Mouse (Mus musculus): ENCODE measurements around the gene Krtap19-9b. TPM values are rescaled to one million over a fixed set of nuclear protein-coding genes. Genes with fewer than 3 reads are reported as not detected.

The Krtap19-9b gene
- total RNA-seq (2014; rRNA removed) (not detected in 2 replicates), polyA plus RNA-seq (2015; fragmentation: Nextera tagmentation; extraction: Ambion mirVana) (not detected in 2 replicates)

DNA sequence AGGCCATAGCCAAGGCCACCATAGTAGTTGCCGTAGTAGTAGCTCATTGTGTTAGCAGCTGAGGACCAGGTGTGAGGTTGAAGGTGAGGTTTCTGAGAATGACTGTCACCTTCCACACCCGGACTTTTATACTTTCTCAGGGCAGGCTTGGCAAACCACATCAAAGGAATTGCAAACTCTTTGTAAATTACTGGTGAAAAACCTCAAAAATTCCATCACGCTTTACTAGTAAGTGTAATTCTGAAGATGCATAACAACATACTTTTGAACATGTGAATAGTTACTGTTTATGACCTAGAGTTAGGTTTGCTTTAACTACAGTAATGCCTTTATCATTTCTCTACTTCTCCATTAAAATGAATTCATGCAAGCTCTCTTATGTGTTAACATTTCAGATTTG is at the start of gene Krtap19-9b:
TSS of gene Krtap19-9b (minus strand) at position 101 of the 400 bp plus-strand sequence.
- no peak within 1 kb of the TSS for H3K4me3 ChIP-seq (ENCODE audit: low read depth, low read length)
- no peaks in the 10 kb centered on the region for H3K27me3 ChIP-seq (ENCODE audit: insufficient read depth, low read length)
- no peaks in the 10 kb centered on the region for H3K4me1 ChIP-seq (ENCODE audit: insufficient read depth)
- no peak for DNase-seq
- 91% methylated on average over 3 of the region's 3 CpGs for WGBS
- H3K9ac ChIP-seq, result no peak within 1 kb of the TSS
- ATAC-seq, result no peak
- H3K27ac ChIP-seq (ENCODE audit: low read depth, low read length), result no peak within 1 kb of the TSS
- no peaks in the 10 kb centered on the region for H3K36me3 ChIP-seq (ENCODE audit: insufficient read depth)
- H3K9me3 ChIP-seq (ENCODE audit: low read length), result no peaks in the 10 kb centered on the region
- H3K4me2 ChIP-seq (ENCODE audit: low read depth), result no peak within 1 kb of the TSS
- TF ChIP-seq CTCF (IDR thresholded peaks at IDR 0.05; ENCODE audit: low read depth), result no peak

DNA sequence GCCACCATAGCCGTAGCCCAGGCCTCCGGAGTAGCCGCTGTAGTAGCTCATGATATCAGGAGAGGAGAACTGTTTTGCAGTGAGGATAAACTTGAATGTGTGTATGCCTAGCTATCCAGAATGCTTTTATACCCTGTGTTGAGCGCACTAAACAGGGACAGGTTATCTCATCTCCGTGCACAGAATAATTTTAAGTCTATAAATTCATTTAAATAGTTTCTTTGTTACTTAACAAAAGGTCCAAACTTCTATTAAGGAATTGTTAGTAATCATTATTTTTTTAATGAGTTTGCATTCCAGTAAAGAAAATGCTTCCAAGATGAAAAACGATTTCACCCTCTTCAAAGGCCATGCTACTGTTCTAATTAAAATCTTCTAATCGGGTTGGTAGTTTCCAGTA is 30.7 kb upstream of the Krtap19-9b start, which contains the start of gene Krtap16-3:
TSS of gene Krtap16-3 (minus strand) at position 101 of the 400 bp plus-strand sequence.
- no peak within 1 kb of the TSS for H3K27ac ChIP-seq (ENCODE audit: low read depth, low read length)
- no peaks in the 10 kb centered on the region for H3K9me3 ChIP-seq (ENCODE audit: low read length)
- no peak for ATAC-seq
- no peak for DNase-seq
- no peak within 1 kb of the TSS for H3K9ac ChIP-seq
- no peak for TF ChIP-seq CTCF (IDR thresholded peaks at IDR 0.05; ENCODE audit: low read depth)
- 48% methylated on average over 7 of the region's 7 CpGs for WGBS
- H3K4me2 ChIP-seq (ENCODE audit: low read depth), result no peak within 1 kb of the TSS
- H3K27me3 ChIP-seq (ENCODE audit: insufficient read depth, low read length), result no peaks in the 10 kb centered on the region
- H3K4me3 ChIP-seq (ENCODE audit: low read depth, low read length), result no peak within 1 kb of the TSS
- no peaks in the 10 kb centered on the region for H3K36me3 ChIP-seq (ENCODE audit: insufficient read depth)
- H3K4me1 ChIP-seq (ENCODE audit: insufficient read depth), result no peaks in the 10 kb centered on the region

DNA sequence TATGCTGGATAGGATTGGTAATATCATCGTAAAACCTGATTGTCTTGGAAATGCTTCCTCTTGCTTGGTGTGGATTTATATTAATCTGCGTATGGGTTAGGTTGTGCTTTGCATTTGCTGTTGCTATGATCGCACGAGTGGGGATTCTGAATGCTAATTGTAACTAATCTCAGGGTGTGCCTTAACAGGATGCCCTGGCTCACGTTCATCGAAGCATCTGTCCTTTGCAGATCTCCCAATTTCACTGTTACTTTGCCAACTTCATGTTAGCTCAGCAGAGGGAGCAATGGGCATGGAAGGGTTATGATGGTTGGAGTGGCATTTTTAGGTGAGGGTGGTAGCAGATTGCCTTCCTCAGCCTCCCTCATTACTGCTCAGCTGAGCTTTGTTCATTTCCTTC is 9.0 kb upstream of the Krtap19-9b start:
- TF ChIP-seq CTCF (IDR thresholded peaks at IDR 0.05; ENCODE audit: low read depth), result no peak
- WGBS, result 47% methylated on average over 6 of the region's 6 CpGs
- H3K9me3 ChIP-seq (ENCODE audit: low read length), result no peaks in the 10 kb centered on the region
- H3K4me2 ChIP-seq (ENCODE audit: low read depth), result no peak overlapping the region
- H3K9ac ChIP-seq, result no peak overlapping the region
- H3K36me3 ChIP-seq (ENCODE audit: insufficient read depth), result no peaks in the 10 kb centered on the region
- H3K4me1 ChIP-seq (ENCODE audit: insufficient read depth), result 0 out of 2 replicates have a peak, but pooled peaks cover 5% of the 10 kb centered on the region
- H3K27me3 ChIP-seq (ENCODE audit: insufficient read depth, low read length), result no peaks in the 10 kb centered on the region
- DNase-seq (peak; percentile 27), ATAC-seq (no peak; the same call in 1 of the 2 replicates)
- no peak overlapping the region for H3K27ac ChIP-seq (ENCODE audit: low read depth, low read length)
- no peak overlapping the region for H3K4me3 ChIP-seq (ENCODE audit: low read depth, low read length)

DNA sequence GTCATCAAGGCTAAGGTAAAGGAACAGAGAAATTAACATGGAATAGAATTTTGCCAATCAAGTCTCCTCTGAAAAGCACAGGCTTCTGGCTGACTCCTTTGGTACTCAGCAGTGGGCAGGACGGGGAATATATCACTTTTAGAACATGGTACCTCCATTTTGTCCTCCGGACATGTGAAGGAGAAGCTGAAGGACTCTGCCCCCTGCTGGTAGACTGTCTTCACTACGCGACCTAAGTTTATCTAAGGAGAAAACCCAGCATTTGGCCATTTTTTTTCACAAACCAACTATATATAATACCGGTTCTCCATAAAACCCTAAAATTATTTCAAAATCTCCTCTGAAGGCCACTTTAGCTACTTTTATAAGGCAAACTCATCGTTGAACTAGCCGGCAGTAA is 6.2 kb upstream of the Krtap19-9b start:
- ATAC-seq (no peak), DNase-seq (peak; percentile 4)
- Histone ChIP-seq H3K9ac (no peak overlapping the region), H3K27ac (ENCODE audit: low read depth, low read length) (no peak overlapping the region), H3K27me3 (ENCODE audit: insufficient read depth, low read length) (no peaks in the 10 kb centered on the region), H3K36me3 (ENCODE audit: insufficient read depth) (no peaks in the 10 kb centered on the region), H3K4me2 (ENCODE audit: low read depth) (no peak overlapping the region), H3K4me1 (ENCODE audit: insufficient read depth) (0 out of 2 replicates have a peak, but pooled peaks cover 5% of the 10 kb centered on the region), H3K9me3 (ENCODE audit: low read length) (no peaks in the 10 kb centered on the region), H3K4me3 (ENCODE audit: low read depth, low read length) (no peak overlapping the region)
- 73% methylated on average over 7 of the region's 7 CpGs for WGBS
- peak; percentile 37 for TF ChIP-seq CTCF (IDR thresholded peaks at IDR 0.05; ENCODE audit: low read depth)

DNA sequence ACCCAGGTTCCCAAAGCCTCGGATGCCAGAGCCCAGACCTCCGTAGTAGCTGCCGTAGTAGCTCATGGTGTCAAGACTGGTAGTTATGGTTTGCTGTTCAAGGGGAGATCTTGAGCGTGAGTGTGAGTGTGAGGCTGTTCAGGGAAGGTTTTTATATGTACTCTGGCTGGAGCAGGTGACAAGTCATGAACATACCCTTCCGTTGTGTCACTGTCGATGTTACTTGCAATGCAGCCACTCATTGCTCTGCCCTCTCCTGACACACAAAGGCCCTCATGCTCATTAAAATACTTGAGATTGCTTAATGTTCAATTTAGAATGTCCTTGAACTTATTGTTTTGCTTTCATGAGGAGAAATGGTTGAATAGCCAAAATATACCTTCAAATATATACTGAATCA is 35.7 kb downstream of the Krtap19-9b start, which contains the start of gene Krtap19-5:
TSS of gene Krtap19-5 (minus strand) at position 101 of the 400 bp plus-strand sequence.
- Histone ChIP-seq H3K27me3 (ENCODE audit: insufficient read depth, low read length) (no peaks in the 10 kb centered on the region), H3K4me3 (ENCODE audit: low read depth, low read length) (no peak within 1 kb of the TSS), H3K4me2 (ENCODE audit: low read depth) (no peak within 1 kb of the TSS), H3K27ac (ENCODE audit: low read depth, low read length) (no peak within 1 kb of the TSS), H3K9ac (no peak within 1 kb of the TSS), H3K9me3 (ENCODE audit: low read length) (no peaks in the 10 kb centered on the region), H3K36me3 (ENCODE audit: insufficient read depth) (no peaks in the 10 kb centered on the region), H3K4me1 (ENCODE audit: insufficient read depth) (no peaks in the 10 kb centered on the region)
- DNase-seq, result no peak
- ATAC-seq, result no peak
- TF ChIP-seq CTCF (IDR thresholded peaks at IDR 0.05; ENCODE audit: low read depth), result no peak
- 92% methylated on average over 6 of the region's 6 CpGs for WGBS

DNA sequence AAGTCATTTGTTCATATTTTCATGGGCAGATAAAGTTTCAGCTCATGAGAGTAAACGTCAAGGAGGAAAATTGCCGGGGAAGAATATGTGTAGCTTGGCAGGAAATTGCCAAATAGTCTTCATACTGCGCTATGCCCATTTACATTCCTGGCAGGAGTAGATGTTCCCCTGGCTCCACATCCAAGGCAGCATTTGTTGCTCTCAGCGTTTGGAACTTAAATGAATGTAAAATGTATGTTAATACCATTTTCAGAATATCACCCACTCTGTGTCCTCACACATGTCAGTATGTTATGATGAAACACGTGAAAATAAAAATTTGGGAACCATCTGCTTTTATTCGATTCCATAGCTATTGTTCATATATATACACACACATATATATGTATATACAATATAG is 45.2 kb downstream of the Krtap19-9b start:
- ATAC-seq (peak; percentile 69), DNase-seq (peak; percentile 81)
- TF ChIP-seq CTCF (IDR thresholded peaks at IDR 0.05; ENCODE audit: low read depth), result no peak
- Histone ChIP-seq H3K27me3 (ENCODE audit: insufficient read depth, low read length) (no peaks in the 10 kb centered on the region), H3K9ac (no peak overlapping the region), H3K27ac (ENCODE audit: low read depth, low read length) (no peak overlapping the region), H3K4me1 (ENCODE audit: insufficient read depth) (no peaks in the 10 kb centered on the region), H3K4me2 (ENCODE audit: low read depth) (no peak overlapping the region), H3K9me3 (ENCODE audit: low read length) (no peaks in the 10 kb centered on the region), H3K36me3 (ENCODE audit: insufficient read depth) (no peaks in the 10 kb centered on the region), H3K4me3 (ENCODE audit: low read depth, low read length) (no peak overlapping the region)
- 65% methylated on average over 6 of the region's 6 CpGs for WGBS

DNA sequence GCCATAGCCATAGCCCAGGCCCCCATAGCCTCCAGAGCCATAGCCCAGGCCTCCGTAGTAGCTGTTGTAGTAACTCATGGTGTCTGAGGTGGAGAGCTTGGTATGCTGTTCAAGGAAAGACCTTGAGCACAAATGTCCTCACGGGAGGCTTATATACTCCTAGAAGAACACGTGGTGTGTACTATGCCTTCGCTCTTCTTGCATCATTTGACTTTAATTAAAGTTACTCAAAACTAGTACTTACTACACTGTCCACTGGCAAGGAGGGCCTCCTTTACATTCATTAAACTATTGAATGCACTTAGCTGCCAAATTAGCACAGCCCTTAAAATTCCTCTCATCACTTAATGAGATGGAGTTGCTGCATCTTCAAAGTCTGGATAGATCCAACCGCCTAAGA is 47.1 kb downstream of the Krtap19-9b start, which contains the start of gene Krtap19-4:
TSS of gene Krtap19-4 (minus strand) at position 101 of the 400 bp plus-strand sequence.
- no peak for ATAC-seq
- no peak within 1 kb of the TSS for H3K9ac ChIP-seq
- TF ChIP-seq CTCF (IDR thresholded peaks at IDR 0.05; ENCODE audit: low read depth), result no peak

More for the DNA sequence above, 47.1 kb downstream of the Krtap19-9b start, which contains the start of gene Krtap19-4:
- Histone ChIP-seq H3K4me1 (ENCODE audit: insufficient read depth) (no peaks in the 10 kb centered on the region), H3K4me3 (ENCODE audit: low read depth, low read length) (no peak within 1 kb of the TSS), H3K27me3 (ENCODE audit: insufficient read depth, low read length) (no peaks in the 10 kb centered on the region), H3K9me3 (ENCODE audit: low read length) (no peaks in the 10 kb centered on the region), H3K27ac (ENCODE audit: low read depth, low read length) (no peak within 1 kb of the TSS), H3K36me3 (ENCODE audit: insufficient read depth) (no peaks in the 10 kb centered on the region), H3K4me2 (ENCODE audit: low read depth) (no peak within 1 kb of the TSS)
- DNase-seq, result no peak
- 85% methylated on average over 5 of the region's 5 CpGs for WGBS

Other genes with a start within 250 kb of the Krtap19-9b start
- not detected in 2 replicates for gene 2310061N02Rik, start 224.3 kb downstream of the Krtap19-9b start, total RNA-seq (2014; rRNA removed)
- not detected in 2 replicates for gene 2310061N02Rik, start 224.3 kb downstream of the Krtap19-9b start, polyA plus RNA-seq (2015; fragmentation: Nextera tagmentation; extraction: Ambion mirVana)
- gene Krtap13-1, start 203.4 kb downstream of the Krtap19-9b start, total RNA-seq (2014; rRNA removed), result not detected in 2 replicates
- gene Krtap13-1, start 203.4 kb downstream of the Krtap19-9b start, polyA plus RNA-seq (2015; fragmentation: Nextera tagmentation; extraction: Ambion mirVana), result not detected in 2 replicates
- not detected in 2 replicates for gene Krtap13, start 180.6 kb downstream of the Krtap19-9b start, total RNA-seq (2014; rRNA removed)
- not detected in 2 replicates for gene Krtap13, start 180.6 kb downstream of the Krtap19-9b start, polyA plus RNA-seq (2015; fragmentation: Nextera tagmentation; extraction: Ambion mirVana)
- not detected in 2 replicates for gene 2310034C09Rik, start 173.4 kb downstream of the Krtap19-9b start, total RNA-seq (2014; rRNA removed)
- not detected in 2 replicates for gene 2310034C09Rik, start 173.4 kb downstream of the Krtap19-9b start, polyA plus RNA-seq (2015; fragmentation: Nextera tagmentation; extraction: Ambion mirVana)
- not detected in 2 replicates for gene 2310057N15Rik, start 158.1 kb downstream of the Krtap19-9b start, total RNA-seq (2014; rRNA removed)
- gene 2310057N15Rik, start 158.1 kb downstream of the Krtap19-9b start, polyA plus RNA-seq (2015; fragmentation: Nextera tagmentation; extraction: Ambion mirVana), result not detected in 2 replicates
- gene Gm5965, start 154.4 kb downstream of the Krtap19-9b start, total RNA-seq (2014; rRNA removed), result not detected in 2 replicates
- not detected in 2 replicates for gene Gm5965, start 154.4 kb downstream of the Krtap19-9b start, polyA plus RNA-seq (2015; fragmentation: Nextera tagmentation; extraction: Ambion mirVana)
- not detected in 2 replicates for gene Gm20741, start 120.0 kb downstream of the Krtap19-9b start, total RNA-seq (2014; rRNA removed)
- not detected in 2 replicates for gene Gm20741, start 120.0 kb downstream of the Krtap19-9b start, polyA plus RNA-seq (2015; fragmentation: Nextera tagmentation; extraction: Ambion mirVana)
- not detected in 2 replicates for gene Krtap15, start 112.0 kb downstream of the Krtap19-9b start, total RNA-seq (2014; rRNA removed)
- not detected in 2 replicates for gene Krtap15, start 112.0 kb downstream of the Krtap19-9b start, polyA plus RNA-seq (2015; fragmentation: Nextera tagmentation; extraction: Ambion mirVana)
- gene Krtap14, start 106.1 kb downstream of the Krtap19-9b start, total RNA-seq (2014; rRNA removed), result not detected in 2 replicates
- not detected in 2 replicates for gene Krtap14, start 106.1 kb downstream of the Krtap19-9b start, polyA plus RNA-seq (2015; fragmentation: Nextera tagmentation; extraction: Ambion mirVana)
- gene Krtap19-1, start 62.9 kb downstream of the Krtap19-9b start, total RNA-seq (2014; rRNA removed), result not detected in 2 replicates
- not detected in 2 replicates for gene Krtap19-1, start 62.9 kb downstream of the Krtap19-9b start, polyA plus RNA-seq (2015; fragmentation: Nextera tagmentation; extraction: Ambion mirVana)
- gene Krtap19-2, start 58.0 kb downstream of the Krtap19-9b start, total RNA-seq (2014; rRNA removed), result not detected in 2 replicates
- not detected in 2 replicates for gene Krtap19-2, start 58.0 kb downstream of the Krtap19-9b start, polyA plus RNA-seq (2015; fragmentation: Nextera tagmentation; extraction: Ambion mirVana)
- gene Krtap19-3, start 54.2 kb downstream of the Krtap19-9b start, total RNA-seq (2014; rRNA removed), result not detected in 2 replicates
- not detected in 2 replicates for gene Krtap19-3, start 54.2 kb downstream of the Krtap19-9b start, polyA plus RNA-seq (2015; fragmentation: Nextera tagmentation; extraction: Ambion mirVana)
- gene Krtap19-4, start 47.2 kb downstream of the Krtap19-9b start, total RNA-seq (2014; rRNA removed), result not detected in 2 replicates
- gene Krtap19-4, start 47.2 kb downstream of the Krtap19-9b start, polyA plus RNA-seq (2015; fragmentation: Nextera tagmentation; extraction: Ambion mirVana), result not detected in 2 replicates
- not detected in 2 replicates for gene Krtap19-5, start 35.8 kb downstream of the Krtap19-9b start, total RNA-seq (2014; rRNA removed)
- gene Krtap19-5, start 35.8 kb downstream of the Krtap19-9b start, polyA plus RNA-seq (2015; fragmentation: Nextera tagmentation; extraction: Ambion mirVana), result not detected in 2 replicates
- gene Krtap16-3, start 30.6 kb upstream of the Krtap19-9b start, total RNA-seq (2014; rRNA removed), result not detected in 2 replicates
- gene Krtap16-3, start 30.6 kb upstream of the Krtap19-9b start, polyA plus RNA-seq (2015; fragmentation: Nextera tagmentation; extraction: Ambion mirVana), result not detected in 2 replicates
- gene Krtap22-2, start 78.5 kb upstream of the Krtap19-9b start, total RNA-seq (2014; rRNA removed), result not detected in 2 replicates
- gene Krtap22-2, start 78.5 kb upstream of the Krtap19-9b start, polyA plus RNA-seq (2015; fragmentation: Nextera tagmentation; extraction: Ambion mirVana), result not detected in 2 replicates
- gene Gm10229, start 83.0 kb upstream of the Krtap19-9b start, total RNA-seq (2014; rRNA removed), result not detected in 2 replicates
- gene Gm10229, start 83.0 kb upstream of the Krtap19-9b start, polyA plus RNA-seq (2015; fragmentation: Nextera tagmentation; extraction: Ambion mirVana), result not detected in 2 replicates
- not detected in 2 replicates for gene Krtap6-1, start 99.4 kb upstream of the Krtap19-9b start, total RNA-seq (2014; rRNA removed)
- not detected in 2 replicates for gene Krtap6-1, start 99.4 kb upstream of the Krtap19-9b start, polyA plus RNA-seq (2015; fragmentation: Nextera tagmentation; extraction: Ambion mirVana)
- not detected in 2 replicates for gene Gm10228, start 109.2 kb upstream of the Krtap19-9b start, total RNA-seq (2014; rRNA removed)
- gene Gm10228, start 109.2 kb upstream of the Krtap19-9b start, polyA plus RNA-seq (2015; fragmentation: Nextera tagmentation; extraction: Ambion mirVana), result not detected in 2 replicates
- not detected in 2 replicates for gene Krtap6-5, start 115.6 kb upstream of the Krtap19-9b start, total RNA-seq (2014; rRNA removed)
- not detected in 2 replicates for gene Krtap6-5, start 115.6 kb upstream of the Krtap19-9b start, polyA plus RNA-seq (2015; fragmentation: Nextera tagmentation; extraction: Ambion mirVana)
- not detected in 2 replicates for gene 1110025L11Rik, start 131.7 kb upstream of the Krtap19-9b start, total RNA-seq (2014; rRNA removed)
- not detected in 2 replicates for gene 1110025L11Rik, start 131.7 kb upstream of the Krtap19-9b start, polyA plus RNA-seq (2015; fragmentation: Nextera tagmentation; extraction: Ambion mirVana)
- gene Krtap6-3, start 151.8 kb upstream of the Krtap19-9b start, total RNA-seq (2014; rRNA removed), result not detected in 2 replicates
- gene Krtap6-3, start 151.8 kb upstream of the Krtap19-9b start, polyA plus RNA-seq (2015; fragmentation: Nextera tagmentation; extraction: Ambion mirVana), result not detected in 2 replicates
- gene Gm6358, start 208.6 kb upstream of the Krtap19-9b start, total RNA-seq (2014; rRNA removed), result not detected in 2 replicates
- gene Gm6358, start 208.6 kb upstream of the Krtap19-9b start, polyA plus RNA-seq (2015; fragmentation: Nextera tagmentation; extraction: Ambion mirVana), result not detected in 2 replicates
- gene Gm10061, start 218.8 kb upstream of the Krtap19-9b start, total RNA-seq (2014; rRNA removed), result not detected in 2 replicates
- gene Gm10061, start 218.8 kb upstream of the Krtap19-9b start, polyA plus RNA-seq (2015; fragmentation: Nextera tagmentation; extraction: Ambion mirVana), result not detected in 2 replicates
- not detected in 2 replicates for gene Gm9789, start 225.7 kb upstream of the Krtap19-9b start, total RNA-seq (2014; rRNA removed)
- not detected in 2 replicates for gene Gm9789, start 225.7 kb upstream of the Krtap19-9b start, polyA plus RNA-seq (2015; fragmentation: Nextera tagmentation; extraction: Ambion mirVana)
- not detected in 2 replicates for gene Gm7735, start 237.2 kb upstream of the Krtap19-9b start, total RNA-seq (2014; rRNA removed)
- gene Gm7735, start 237.2 kb upstream of the Krtap19-9b start, polyA plus RNA-seq (2015; fragmentation: Nextera tagmentation; extraction: Ambion mirVana), result not detected in 2 replicates
- gene 1110057P08Rik, start 242.5 kb upstream of the Krtap19-9b start, total RNA-seq (2014; rRNA removed), result not detected in 2 replicates
- gene 1110057P08Rik, start 242.5 kb upstream of the Krtap19-9b start, polyA plus RNA-seq (2015; fragmentation: Nextera tagmentation; extraction: Ambion mirVana), result not detected in 2 replicates

Data from forebrain, postnatal 0 days (tissue).